Mouse (Mus musculus) bone marrow macrophage, adult 2 months (primary cell): ENCODE measurements around the gene Inka2.

ENCODE experiments used
- CTCF ChIP-seq: IDR thresholded peaks from 2 replicates; pipeline ENCODE4 v1.5.1; 2012; ENCODE audit warnings: low read depth, mild to moderate bottlenecking, low read length, moderate library complexity
- POLR2A ChIP-seq: IDR thresholded peaks from 2 replicates; pipeline ENCODE4 v1.6.1; 2012; ENCODE audit warnings: mild to moderate bottlenecking, low read depth, low read length, borderline replicate concordance

DNA sequence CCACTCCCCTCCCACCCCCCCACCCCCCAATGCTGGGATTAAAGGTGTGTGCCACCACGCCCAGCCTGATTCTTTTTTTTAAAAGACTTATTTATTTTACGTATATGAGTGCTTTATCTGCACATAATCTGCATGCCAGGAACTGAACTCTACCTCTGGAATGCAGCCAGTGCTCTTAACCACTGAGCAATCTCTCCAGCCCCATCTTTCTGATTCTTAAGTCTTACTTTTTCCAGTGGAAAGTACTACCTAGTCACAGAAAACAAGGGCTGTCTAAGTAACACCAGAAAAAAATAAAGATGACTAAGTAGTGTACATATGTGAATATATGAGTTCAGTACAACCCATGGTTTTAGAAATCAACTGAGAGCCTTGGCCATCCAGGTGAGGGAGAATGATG lies 42.1 kb downstream of the Inka2 start:
- TF ChIP-seq CTCF (no peak), POLR2A (no peak)
